Mouse (Mus musculus) CH12.LX (cell line): Measurements from ENCODE around the gene Tex22.

ENCODE experiments used
- CTCF ChIP-seq, 2 experiments: IDR thresholded peaks in 1 of 2; conservative IDR thresholded peaks in 1 of 2; 2 replicates each; pipeline ENCODE4 v1.5.1; 2011 to 2012; ENCODE audit warnings: low read depth in 2 of 2, low read length in 2 of 2, improper control_type of control experiment in 1 of 2, inconsistent platforms in 1 of 2, mild to moderate bottlenecking in 1 of 2, moderate library complexity in 1 of 2
- EP300 ChIP-seq: IDR thresholded peaks from 2 replicates; pipeline ENCODE4 v1.6.1; 2011; ENCODE audit warnings: low read length, improper control_type of control experiment
- HCFC1 ChIP-seq: IDR thresholded peaks from 2 replicates; pipeline ENCODE4 v1.6.1; 2012; ENCODE audit warnings: low read depth, mild to moderate bottlenecking, inconsistent platforms, low read length, improper control_type of control experiment
- JUND ChIP-seq: conservative IDR thresholded peaks from 2 replicates; pipeline ENCODE4 v1.6.1; 2011; ENCODE audit warnings: low read depth, low read length, improper control_type of control experiment
- MAX ChIP-seq: IDR thresholded peaks from 2 replicates; pipeline ENCODE4 v1.6.1; 2011; ENCODE audit warnings: low read length, improper control_type of control experiment
- POLR2A ChIP-seq: IDR thresholded peaks from 2 replicates; pipeline ENCODE4 v1.6.1; 2011; ENCODE audit warnings: low read depth, mild to moderate bottlenecking, improper control_type of control experiment, low read length
- SMC3 ChIP-seq: IDR thresholded peaks from 2 replicates; pipeline ENCODE4 v1.6.1; 2011; ENCODE audit warnings: low read depth, low read length, improper control_type of control experiment
- TCF12 ChIP-seq: IDR thresholded peaks from 2 replicates; pipeline ENCODE4 v1.6.1; 2014; ENCODE audit warnings: low read depth, mild to moderate bottlenecking, inconsistent platforms, low read length, improper control_type of control experiment
- UBTF ChIP-seq: IDR thresholded peaks from 2 replicates; pipeline ENCODE4 v1.6.1; 2012; ENCODE audit warnings: low read depth, mild to moderate bottlenecking, inconsistent platforms, low read length, improper control_type of control experiment, moderate library complexity
- USF2 ChIP-seq: conservative IDR thresholded peaks from 2 replicates; pipeline ENCODE4 v1.6.1; 2011; ENCODE audit warnings: low read depth, low read length, improper control_type of control experiment
- ZNF384 ChIP-seq: IDR thresholded peaks from 2 replicates; pipeline ENCODE4 v1.6.1; 2012; ENCODE audit warnings: low read depth, low read length, improper control_type of control experiment, inconsistent platforms

- TF ChIP-seq MAX: no peak
- no peak for TF ChIP-seq CTCF (conservative IDR thresholded peaks at IDR 0.05 in 1 of 2, IDR thresholded peaks at IDR 0.05 in 1 of 2; ENCODE audit: low read depth in 2 of 2, low read length in 2 of 2)
- TF ChIP-seq ZNF384: no peak
- no peak for TF ChIP-seq EP300
- TF ChIP-seq USF2: no peak
- no peak for TF ChIP-seq SMC3
- TF ChIP-seq UBTF: no peak
- 0 out of 2 replicates have a peak, but pooled peaks have one; percentile 11 for TF ChIP-seq POLR2A
- TF ChIP-seq JUND: no peak
- no peak for TF ChIP-seq TCF12
- no peak for TF ChIP-seq HCFC1
These were observed 25.4 kb downstream of the Tex22 start for GRCm38 (mm10) chr12:113099470-113100237.
